Mouse (Mus musculus): ENCODE results near the gene Slc16a5. TPM values are rescaled to one million over a fixed set of nuclear protein-coding genes. Genes with fewer than 3 reads are reported as not detected.
A peak's percentile ranks its signal among the peaks of the same experiment; 100 is the strongest.
"Not testable (repeated sequence)": the region's sequence is repeated elsewhere in the genome, so short reads cannot be mapped to it uniquely, and the experiment has no call there.

The Slc16a5 gene
- polyA plus RNA-seq, 1 experiment from 2014 or later = not detected

- ATAC-seq (ENCODE audit: low FRiP score) (no peak), DNase-seq (ENCODE audit: low spot score) (no peak)
- peaks cover 25% of the 10 kb centered on the region for H3K4me1 ChIP-seq (replicated peaks; ENCODE audit: control insufficient read depth, insufficient read depth, low read length)
- H3K9ac ChIP-seq = no peak overlapping the region
- no peak overlapping the region for H3K4me3 ChIP-seq (replicated peaks; ENCODE audit: low read length)
- no peaks in the 10 kb centered on the region for H3K9me3 ChIP-seq (ENCODE audit: control insufficient read depth, low read length)
- no peak overlapping the region for H3K4me2 ChIP-seq (replicated peaks)
- no peak overlapping the region for H3K27ac ChIP-seq
- H3K36me3 ChIP-seq (replicated peaks; ENCODE audit: control insufficient read depth, insufficient read depth) = no peaks in the 10 kb centered on the region
- no peaks in the 10 kb centered on the region for H3K27me3 ChIP-seq (ENCODE audit: control insufficient read depth, insufficient read depth, low read length)
- WGBS = 84% methylated on average over 7 of the region's 7 CpGs
Measured at GRCm38 (mm10) chr11:115472183-115472582, 9.9 kb downstream of the Slc16a5 start.

- WGBS = 20% methylated on average over 15 of the region's 15 CpGs
- no peak overlapping the region for H3K9ac ChIP-seq
- ATAC-seq (ENCODE audit: low FRiP score) = peak; percentile 13; the same call in 1 of the 2 replicates
Measured at GRCm38 (mm10) chr11:115473626-115474275, 11.5 kb downstream of the Slc16a5 start.

GRCm38 (mm10) chr11:115475025-115475757, 12.9 kb downstream of the Slc16a5 start, which contains the start of gene Armc7:
Armc7 (plus strand) TSS chr11:115475667.
- Histone ChIP-seq H3K27me3 (ENCODE audit: control insufficient read depth, insufficient read depth, low read length) (no peaks in the 10 kb centered on the region), H3K4me2 (replicated peaks) (peak within 1 kb of the TSS; percentile 97), H3K27ac (peak within 1 kb of the TSS; percentile 89), H3K9me3 (ENCODE audit: control insufficient read depth, low read length) (no peaks in the 10 kb centered on the region), H3K4me1 (replicated peaks; ENCODE audit: control insufficient read depth, insufficient read depth, low read length) (peaks cover 28% of the 10 kb centered on the region), H3K9ac (peak within 1 kb of the TSS; percentile 82), H3K36me3 (replicated peaks; ENCODE audit: control insufficient read depth, insufficient read depth) (peaks cover 2% of the 10 kb centered on the region; the same call in 1 of the 2 replicates), H3K4me3 (replicated peaks; ENCODE audit: low read length) (peak within 1 kb of the TSS; percentile 88)
- 1% methylated on average over 26 of the region's 26 CpGs for WGBS
- ATAC-seq (ENCODE audit: low FRiP score) (peak; percentile 97), DNase-seq (ENCODE audit: low spot score) (peak; percentile 93)

More at GRCm38 (mm10) chr11:115473626-115474275, 11.5 kb downstream of the Slc16a5 start:
- Histone ChIP-seq H3K4me1 (replicated peaks; ENCODE audit: control insufficient read depth, insufficient read depth, low read length) (peaks cover 28% of the 10 kb centered on the region), H3K36me3 (replicated peaks; ENCODE audit: control insufficient read depth, insufficient read depth) (no peaks in the 10 kb centered on the region), H3K9me3 (ENCODE audit: control insufficient read depth, low read length) (no peaks in the 10 kb centered on the region), H3K4me3 (replicated peaks; ENCODE audit: low read length) (no peak overlapping the region), H3K27ac (peak overlapping the region; percentile 26; the same call in 1 of the 2 replicates), H3K27me3 (ENCODE audit: control insufficient read depth, insufficient read depth, low read length) (no peaks in the 10 kb centered on the region), H3K4me2 (replicated peaks) (peak overlapping the region; percentile 23)
- peak; percentile 98 for DNase-seq (ENCODE audit: low spot score)

- Histone ChIP-seq H3K27me3 (ENCODE audit: control insufficient read depth, insufficient read depth, low read length) (no peaks in the 10 kb centered on the region), H3K9me3 (ENCODE audit: control insufficient read depth, low read length) (no peaks in the 10 kb centered on the region), H3K4me1 (replicated peaks; ENCODE audit: control insufficient read depth, insufficient read depth, low read length) (peaks cover 28% of the 10 kb centered on the region), H3K27ac (peak overlapping the region; percentile 89), H3K4me3 (replicated peaks; ENCODE audit: low read length) (peak overlapping the region; percentile 88), H3K9ac (peak overlapping the region; percentile 82), H3K36me3 (replicated peaks; ENCODE audit: control insufficient read depth, insufficient read depth) (peaks cover 4% of the 10 kb centered on the region; the same call in 1 of the 2 replicates), H3K4me2 (replicated peaks) (peak overlapping the region; percentile 97)
- DNase-seq (ENCODE audit: low spot score) (no peak), ATAC-seq (ENCODE audit: low FRiP score) (0 out of 2 replicates have a peak, but pooled peaks have one; percentile 6)
- 2% methylated on average over 28 of the region's 28 CpGs for WGBS
Measured at GRCm38 (mm10) chr11:115475758-115476237, 13.5 kb downstream of the Slc16a5 start.

- Histone ChIP-seq H3K4me2 (replicated peaks) (peak overlapping the region; percentile 97), H3K4me1 (replicated peaks; ENCODE audit: control insufficient read depth, insufficient read depth, low read length) (peaks cover 28% of the 10 kb centered on the region), H3K4me3 (replicated peaks; ENCODE audit: low read length) (peak overlapping the region; percentile 88), H3K9ac (0 out of 2 replicates have a peak overlapping the region, but pooled peaks have one; percentile 82)
- not testable (repeated sequence) for H3K27me3 ChIP-seq (ENCODE audit: control insufficient read depth, insufficient read depth, low read length); H3K9me3 ChIP-seq (ENCODE audit: control insufficient read depth, low read length); H3K27ac ChIP-seq; DNase-seq (ENCODE audit: low spot score); H3K36me3 ChIP-seq (replicated peaks; ENCODE audit: control insufficient read depth, insufficient read depth); ATAC-seq (ENCODE audit: low FRiP score)
- WGBS = 87% methylated on average over 4 of the region's 4 CpGs
Measured at GRCm38 (mm10) chr11:115476630-115477029, 14.4 kb downstream of the Slc16a5 start.

- Histone ChIP-seq H3K4me1 (replicated peaks; ENCODE audit: control insufficient read depth, insufficient read depth, low read length) (peaks cover 28% of the 10 kb centered on the region), H3K4me2 (replicated peaks) (peak overlapping the region; percentile 97; the same call in 1 of the 2 replicates), H3K36me3 (replicated peaks; ENCODE audit: control insufficient read depth, insufficient read depth) (peaks cover 11% of the 10 kb centered on the region; the same call in 1 of the 2 replicates)
- H3K27ac ChIP-seq; H3K9me3 ChIP-seq (ENCODE audit: control insufficient read depth, low read length); DNase-seq (ENCODE audit: low spot score); H3K4me3 ChIP-seq (replicated peaks; ENCODE audit: low read length); ATAC-seq (ENCODE audit: low FRiP score); H3K27me3 ChIP-seq (ENCODE audit: control insufficient read depth, insufficient read depth, low read length); H3K9ac ChIP-seq: not testable (repeated sequence)
- WGBS = 90% methylated on average over 7 of the region's 7 CpGs
Measured at GRCm38 (mm10) chr11:115477388-115477787, 15.1 kb downstream of the Slc16a5 start.

GRCm38 (mm10) chr11:115478296-115478938, 16.1 kb downstream of the Slc16a5 start:
- H3K27me3 ChIP-seq (ENCODE audit: control insufficient read depth, insufficient read depth, low read length) = no peaks in the 10 kb centered on the region
- no peak overlapping the region for H3K9ac ChIP-seq
- DNase-seq (ENCODE audit: low spot score) (no peak), ATAC-seq (ENCODE audit: low FRiP score) (no peak)
- H3K27ac ChIP-seq = no peak overlapping the region
- H3K36me3 ChIP-seq (replicated peaks; ENCODE audit: control insufficient read depth, insufficient read depth) = peaks cover 11% of the 10 kb centered on the region; the same call in 1 of the 2 replicates
- H3K4me2 ChIP-seq (replicated peaks) = no peak overlapping the region
- H3K9me3 ChIP-seq (ENCODE audit: control insufficient read depth, low read length) = no peaks in the 10 kb centered on the region
- WGBS = 89% methylated on average over 9 of the region's 9 CpGs
- no peak overlapping the region for H3K4me3 ChIP-seq (replicated peaks; ENCODE audit: low read length)
- H3K4me1 ChIP-seq (replicated peaks; ENCODE audit: control insufficient read depth, insufficient read depth, low read length) = peaks cover 28% of the 10 kb centered on the region

GRCm38 (mm10) chr11:115481553-115482259, 19.4 kb downstream of the Slc16a5 start:
- Histone ChIP-seq H3K4me2 (replicated peaks) (no peak overlapping the region), H3K9ac (no peak overlapping the region), H3K27me3 (ENCODE audit: control insufficient read depth, insufficient read depth, low read length) (no peaks in the 10 kb centered on the region), H3K4me3 (replicated peaks; ENCODE audit: low read length) (no peak overlapping the region), H3K36me3 (replicated peaks; ENCODE audit: control insufficient read depth, insufficient read depth) (peaks cover 15% of the 10 kb centered on the region; the same call in 1 of the 2 replicates), H3K9me3 (ENCODE audit: control insufficient read depth, low read length) (no peaks in the 10 kb centered on the region), H3K4me1 (replicated peaks; ENCODE audit: control insufficient read depth, insufficient read depth, low read length) (peaks cover 8% of the 10 kb centered on the region), H3K27ac (no peak overlapping the region)
- 86% methylated on average over 6 of the region's 6 CpGs for WGBS
- DNase-seq (ENCODE audit: low spot score) (no peak), ATAC-seq (ENCODE audit: low FRiP score) (no peak)
